Mouse (Mus musculus) liver, embryonic 18 days (tissue): Measurements from ENCODE around the gene Gm21962. TPM values are rescaled to one million over a fixed set of nuclear protein-coding genes. Genes with fewer than 3 reads are reported as not detected.

Source experiments
- polyA plus RNA-seq: library from polyadenylated mRNA; depleted of rRNA; stranded (reverse); fragments of >200 nt; gene quantifications from 2 replicates; pipeline ENCODE4 v1.2.3, GENCODE M21; 2012; rRNA removed

Gm21962 gene
- polyA plus RNA-seq: not detected in 2 replicates

DNA sequence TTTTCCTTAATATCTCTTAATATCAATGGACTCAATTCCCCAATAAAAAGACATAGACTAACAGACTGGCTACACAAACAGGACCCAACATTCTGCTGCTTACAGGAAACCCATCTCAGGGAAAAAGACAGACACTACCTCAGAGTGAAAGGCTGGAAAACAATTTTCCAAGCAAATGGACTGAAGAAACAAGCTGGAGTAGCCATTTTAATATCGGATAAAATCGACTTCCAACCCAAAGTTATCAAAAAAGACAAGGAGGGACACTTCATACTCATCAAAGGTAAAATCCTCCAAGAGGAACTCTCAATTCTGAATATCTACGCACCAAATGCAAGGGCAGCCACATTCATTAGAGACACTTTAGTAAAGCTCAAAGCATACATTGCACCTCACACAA lies at the start of gene Gm21962:
TSS of gene Gm21962 (plus strand) at position 301 of the 400 bp plus-strand sequence.

Other genes with a start within 250 kb of the Gm21962 start
- gene Ddit4l, start 49.9 kb upstream of the Gm21962 start, polyA plus RNA-seq: 0.56 and 1.1 TPM in 2 replicates
- gene H2afz, start 193.0 kb downstream of the Gm21962 start, polyA plus RNA-seq: 430 and 458 TPM in 2 replicates
- gene Dnajb14, start 196.2 kb downstream of the Gm21962 start, polyA plus RNA-seq: 1.6 and 1.8 TPM in 2 replicates
- gene Lamtor3, start 247.0 kb downstream of the Gm21962 start, polyA plus RNA-seq: 30.3 and 35.9 TPM in 2 replicates